In the genomic region with DNA sequence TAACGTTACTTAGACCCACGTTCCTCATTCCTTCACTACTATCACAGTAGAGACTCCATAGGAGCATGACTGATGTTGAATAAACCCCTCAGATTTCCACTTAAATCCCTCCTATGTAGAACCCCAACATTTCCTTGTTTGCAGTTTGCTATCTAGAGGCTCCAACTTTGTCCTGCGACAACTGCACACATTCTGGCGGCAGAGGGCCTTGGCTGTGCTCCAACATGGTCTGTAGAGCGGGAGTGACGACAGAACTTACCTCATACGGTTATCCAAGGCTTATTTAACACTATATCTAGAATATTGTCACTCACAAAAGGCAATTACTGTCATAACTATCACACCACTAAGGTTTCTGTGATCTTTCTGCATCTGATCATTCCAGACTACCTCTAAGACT, we compare ENCODE assay signal across 20 mouse cellular contexts. TPM values are rescaled to one million over a fixed set of nuclear protein-coding genes. Genes with fewer than 3 reads are reported as not detected.
DNase-seq lines count a peak whose midpoint lies in the region; ATAC-seq and TF ChIP-seq lines count a peak whose summit lies in the region.
"Had no signal": no experiment of that assay in that cellular context is flagged by ENCODE, and none has a peak within 500 bp of the region (broad histone marks: within the 10 kb centered on the region; RNA-seq: fewer than 3 reads in every experiment).

No protein-coding gene starts in this region.

- H3K4me2 ChIP-seq in lung, embryonic 14.5 days, result no peak overlapping the region
- H3K4me2 ChIP-seq: embryonic facial prominence, embryonic 12.5 days; forebrain, embryonic 13.5 days; forebrain, embryonic 15.5 days had no signal

- no peak overlapping the region for H3K27ac ChIP-seq in lung, embryonic 14.5 days (ENCODE audit: low read depth)
- H3K27ac ChIP-seq: embryonic facial prominence, embryonic 10.5 days; embryonic facial prominence, embryonic 12.5 days; forebrain, embryonic 13.5 days; forebrain, embryonic 15.5 days had no signal

- 36% methylated on average over 7 of the region's 7 CpGs for WGBS in lung, embryonic 14.5 days

- no peaks in the 10 kb centered on the region for H3K9me3 ChIP-seq in lung, embryonic 14.5 days (ENCODE audit: low read depth, low read length)
- H3K9me3 ChIP-seq: embryonic facial prominence, embryonic 10.5 days; embryonic facial prominence, embryonic 12.5 days; forebrain, embryonic 13.5 days; forebrain, embryonic 15.5 days had no signal

- peaks cover 12% of the 10 kb centered on the region; the same call in 1 of the 2 replicates for H3K4me1 ChIP-seq in lung, embryonic 14.5 days (ENCODE audit: insufficient read depth)

- ATAC-seq in lung, embryonic 14.5 days (ENCODE audit: insufficient read depth), result no peak
- ATAC-seq in megakaryocyte-erythroid progenitor cell, adult 5-6 weeks (replicated peaks; ENCODE audit: low FRiP score, low TSS enrichment, poor library complexity, severe bottlenecking), result 0 out of 2 replicates have a peak, but pooled peaks have one; percentile 35
- ATAC-seq: activated CD4-positive, CD25-positive, alpha-beta regulatory T cell, adult 4 months; forebrain, embryonic 13.5 days; forebrain, embryonic 15.5 days; forebrain, postnatal 0 days; Patski had no signal

- no peaks in the 10 kb centered on the region for H3K27me3 ChIP-seq in lung, embryonic 14.5 days (ENCODE audit: insufficient read depth, low read length)
- H3K27me3 ChIP-seq: embryonic facial prominence, embryonic 12.5 days; forebrain, embryonic 13.5 days; forebrain, embryonic 15.5 days had no signal

- H3K9ac ChIP-seq in lung, embryonic 14.5 days, result no peak overlapping the region
- H3K9ac ChIP-seq: embryonic facial prominence, embryonic 12.5 days; forebrain, embryonic 13.5 days; forebrain, embryonic 15.5 days; forebrain, postnatal 0 days had no signal

- no peak for TF ChIP-seq CTCF in lung, embryonic 14.5 days (IDR thresholded peaks at IDR 0.05; ENCODE audit: low read depth)

- peak; percentile 50 for DNase-seq in lung, embryonic 14.5 days
- no peak for DNase-seq in lung, postnatal 14 days
- DNase-seq in left cerebral cortex, adult 11 months (ENCODE audit: low spot score), result no peak
- no peak for DNase-seq in heart, postnatal 14 days
- DNase-seq: adrenal gland, adult 8-10 months; adrenal gland, postnatal 14 days; adrenal gland, postnatal 36 days; cerebellum, adult 11-12 months; cerebellum, adult 2 months; cerebellum, adult 9-10 months; cerebellum, postnatal 10 days; cerebellum, postnatal 25 days; forebrain, postnatal 0 days had no signal

- no peak overlapping the region for H3K4me3 ChIP-seq in lung, embryonic 14.5 days (ENCODE audit: low read depth, low read length)
- H3K4me3 ChIP-seq: embryonic facial prominence, embryonic 10.5 days; embryonic facial prominence, embryonic 12.5 days; forebrain, embryonic 13.5 days; forebrain, embryonic 15.5 days had no signal

- no peaks in the 10 kb centered on the region for H3K36me3 ChIP-seq in lung, embryonic 14.5 days (ENCODE audit: insufficient read depth)
- H3K36me3 ChIP-seq: embryonic facial prominence, embryonic 10.5 days; embryonic facial prominence, embryonic 12.5 days; forebrain, embryonic 15.5 days had no signal

- intact Hi-C loops in heart, postnatal 14 days (cut with DNase I), result no loop called here

RNA-seq across cellular contexts. Expression of gene Ccnj, which starts 4.3 kb away (rescaled TPM):
- polyA plus RNA-seq in lung, embryonic 14.5 days (2014; fragmentation: Nextera tagmentation; extraction: Ambion mirVana), result 13.0 TPM in 2 replicates
- 3.8 and 4.6 TPM in 2 replicates for total RNA-seq in megakaryocyte-erythroid progenitor cell, adult 5-6 weeks (2014; fragmentation: Nextera tagmentation)
- 4.4 and 6.2 TPM in 2 replicates for total RNA-seq in megakaryocyte-erythroid progenitor cell, adult 5-6 weeks (2017)
- total RNA-seq in heart, postnatal 14 days (2021), result 1 to 10 TPM; 6.8 to 7.1 TPM
